Mouse (Mus musculus) gastrocnemius, postnatal 10 days (tissue): ENCODE results near the gene Olfr406. TPM values are rescaled to one million over a fixed set of nuclear protein-coding genes. Genes with fewer than 3 reads are reported as not detected.

Experiments used
- DNase-seq: peaks from one replicate; pipeline ENCODE4 v3.0.0; 2021; ENCODE audit warnings: mixed read lengths
- long read RNA-seq, 2 experiments: library from polyadenylated mRNA; stranded (forward); transcript quantifications; one replicate each; pipeline ENCODE4 v2.0.0; 2021
- total RNA-seq, 2 experiments: library from RNA; stranded (reverse); gene quantifications; 2 replicates each; pipeline ENCODE4 v1.2.3; 2021

The Olfr406 gene
- not detected for total RNA-seq
- long read RNA-seq, experiment 1 = 0 reads
- long read RNA-seq, experiment 2 = 0 reads

DNA sequence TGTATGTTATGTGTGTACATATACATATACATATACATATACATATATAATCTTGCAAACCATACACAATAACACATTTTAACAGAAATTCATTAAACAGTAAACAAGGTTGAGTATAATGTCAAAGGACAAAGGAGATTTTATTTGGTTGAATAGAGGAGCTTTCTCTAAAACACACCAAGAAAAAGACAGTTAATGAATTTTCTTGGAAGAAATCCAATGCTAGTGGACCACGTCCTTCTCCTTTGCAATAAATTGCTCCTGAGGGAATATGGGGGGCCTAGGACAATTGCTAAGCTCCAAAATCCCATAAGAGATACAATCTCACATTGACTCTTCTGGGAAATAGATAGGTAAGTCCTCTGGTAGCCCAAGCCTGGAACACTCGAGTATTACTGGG lies at the start of gene Olfr406:
TSS of gene Olfr406 (plus strand) at position 301 of the 400 bp plus-strand sequence.
- no peak for DNase-seq

DNA sequence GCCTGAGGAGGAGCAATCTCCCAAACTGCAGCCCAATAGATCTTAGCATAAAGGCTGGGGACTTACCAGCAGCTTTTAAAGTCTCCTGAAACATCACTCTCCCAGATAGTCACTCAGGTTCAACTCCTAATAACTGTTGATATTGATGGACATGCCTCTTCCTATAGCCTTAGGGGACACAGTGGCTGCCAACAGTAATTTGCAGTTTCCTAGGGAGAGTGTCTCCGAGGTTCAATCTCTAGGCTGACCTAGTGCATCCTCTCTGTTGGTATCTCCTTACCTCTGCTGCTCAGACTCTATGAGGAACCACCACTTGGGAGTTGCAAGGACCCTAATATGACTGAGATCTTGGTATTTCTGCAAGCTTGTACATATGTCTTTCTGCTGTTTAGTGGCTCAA lies 48.3 kb upstream of the Olfr406 start, which contains the start of gene Olfr43:
TSS of gene Olfr43 (minus strand) at position 101 of the 400 bp plus-strand sequence.
- DNase-seq = no peak

DNA sequence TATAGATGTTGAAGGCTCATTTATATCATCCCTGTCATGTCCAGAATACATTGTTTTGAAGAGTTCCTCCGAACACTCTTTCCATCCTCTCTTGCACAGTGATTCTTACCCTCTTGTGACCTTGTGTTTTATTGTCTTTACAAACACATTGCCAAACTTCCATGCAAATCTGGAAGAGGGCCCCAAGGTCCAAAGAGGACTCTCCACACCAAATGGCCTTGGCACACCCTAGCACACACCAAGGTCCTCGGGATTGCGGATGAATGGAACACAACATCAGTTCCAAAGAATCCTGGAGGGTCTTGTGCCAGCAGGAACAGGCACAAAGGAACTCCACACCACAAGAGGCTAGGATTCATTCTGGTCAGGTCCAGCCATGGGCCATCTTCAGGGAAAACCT lies 18.4 kb upstream of the Olfr406 start:
- no peak for DNase-seq

GRCm38 (mm10) chr11:74283436-74283835 lies 23.8 kb downstream of the Olfr406 start, which contains the start of gene Olfr59:
TSS of gene Olfr59 (plus strand) at chr11:74283736.
- no peak for DNase-seq

DNA sequence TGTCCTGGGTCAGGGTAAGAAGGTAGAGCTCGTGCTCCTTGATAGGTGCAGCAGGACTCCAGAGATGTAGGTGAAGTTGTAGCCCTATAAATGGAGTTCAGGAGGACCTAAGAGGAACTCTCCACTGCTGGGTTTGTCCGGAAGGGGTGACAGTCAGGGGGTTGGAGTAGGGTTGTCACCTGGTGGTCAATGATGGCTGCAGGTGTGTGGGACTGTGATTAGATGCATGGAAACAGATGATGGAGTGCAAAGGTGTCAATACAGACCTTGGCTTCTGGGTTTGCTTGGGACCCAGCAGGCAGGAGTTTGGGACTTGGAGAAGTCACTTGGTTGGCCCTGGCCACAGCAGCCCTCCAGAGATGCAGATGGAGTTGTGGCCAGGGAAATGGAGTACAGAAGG lies 27.6 kb downstream of the Olfr406 start:
- no peak for DNase-seq

Other genes starting within 250 kb of the Olfr406 start
- gene Olfr139, start 203.3 kb upstream of the Olfr406 start, total RNA-seq = not detected
- gene Olfr399, start 203.2 kb upstream of the Olfr406 start, total RNA-seq = not detected
- gene Zfp616, start 189.9 kb upstream of the Olfr406 start, total RNA-seq = not detected
- gene Olfr401, start 146.1 kb upstream of the Olfr406 start, total RNA-seq = not detected
- not detected for gene Olfr402, start 106.3 kb upstream of the Olfr406 start, total RNA-seq
- gene Olfr403, start 73.6 kb upstream of the Olfr406 start, total RNA-seq = not detected
- gene Olfr43, start 48.4 kb upstream of the Olfr406 start, total RNA-seq = not detected
- gene Olfr59, start 23.9 kb downstream of the Olfr406 start, total RNA-seq = not detected
- gene Olfr410, start 78.2 kb downstream of the Olfr406 start, total RNA-seq = not detected
- gene Olfr411, start 92.8 kb downstream of the Olfr406 start, total RNA-seq = not detected
- not detected for gene Olfr412, start 102.3 kb downstream of the Olfr406 start, total RNA-seq